Mouse (Mus musculus) embryo, embryonic 11 days (tissue): ENCODE measurements around the gene Myo18a.

Experiments used
- DNase-seq: peaks from one replicate; pipeline ENCODE4 v3.0.0-alpha.2; 2015

Gene Myo18a

GRCm38 (mm10) chr11:77874685-77875231 lies 111.7 kb downstream of the Myo18a start:
- no peak for DNase-seq

DNA sequence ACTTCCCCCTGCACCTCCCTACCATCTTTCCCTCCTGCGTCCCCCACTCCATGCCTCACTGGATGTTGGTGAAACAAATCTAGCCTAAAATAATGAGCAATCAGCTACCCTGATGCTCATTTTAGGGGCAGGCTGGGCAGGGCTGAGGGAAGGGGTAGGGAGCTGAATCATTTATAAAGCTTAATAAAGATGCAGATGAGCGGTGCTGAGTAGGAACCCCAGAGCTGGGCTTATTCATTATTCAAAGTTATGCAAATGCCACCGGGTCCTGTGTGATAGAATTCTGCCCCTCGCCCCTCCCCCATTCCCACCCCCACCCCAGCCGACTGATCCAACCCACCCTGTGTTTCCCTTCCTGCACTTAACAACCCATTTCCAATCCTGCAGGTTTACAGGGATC lies 112.2 kb downstream of the Myo18a start:
- no peak for DNase-seq

DNA sequence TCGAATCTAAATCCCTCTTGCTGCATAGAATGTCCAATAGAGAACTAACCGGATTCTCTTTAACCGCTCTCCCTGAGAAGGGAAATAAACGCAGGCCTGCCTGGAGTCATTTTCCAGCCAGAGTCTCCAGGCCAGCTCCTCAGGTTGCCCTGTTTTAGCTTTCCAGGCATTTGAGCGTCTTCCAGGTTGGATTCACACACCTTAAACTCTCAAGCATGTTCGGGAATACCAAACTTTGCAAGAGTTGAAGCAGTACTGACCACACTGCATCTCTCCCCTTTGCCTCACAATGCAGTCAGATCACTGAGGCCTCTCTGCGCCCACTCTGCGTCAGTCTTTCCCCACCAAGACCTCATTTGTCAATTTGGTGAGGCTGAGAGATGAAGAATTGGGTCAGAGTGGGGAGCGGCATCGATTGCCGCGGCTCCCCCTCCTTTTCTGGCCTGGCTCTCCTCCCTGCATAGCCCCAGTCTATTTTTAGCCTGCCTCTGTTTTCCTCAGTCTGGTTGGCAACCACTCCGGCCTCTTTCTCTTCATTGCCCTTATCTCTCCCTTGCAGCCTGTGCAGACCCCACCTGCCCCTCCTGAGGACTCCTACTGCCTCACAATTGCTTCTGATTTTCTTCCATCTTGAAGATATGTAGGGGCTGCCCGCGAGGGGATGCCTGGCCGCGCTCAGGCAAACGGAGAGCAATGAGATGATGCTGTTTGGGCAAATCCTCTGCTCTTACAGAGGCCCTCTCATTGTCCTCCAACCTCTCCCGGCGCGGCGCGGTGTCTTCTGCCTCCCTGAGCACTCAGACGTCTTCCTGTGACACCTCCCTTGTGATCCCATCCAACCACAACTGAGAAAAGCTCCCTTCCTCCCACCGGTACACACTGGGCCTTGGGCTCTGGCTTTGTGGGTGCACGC lies 113.1 kb downstream of the Myo18a start:
- DNase-seq = no peak

DNA sequence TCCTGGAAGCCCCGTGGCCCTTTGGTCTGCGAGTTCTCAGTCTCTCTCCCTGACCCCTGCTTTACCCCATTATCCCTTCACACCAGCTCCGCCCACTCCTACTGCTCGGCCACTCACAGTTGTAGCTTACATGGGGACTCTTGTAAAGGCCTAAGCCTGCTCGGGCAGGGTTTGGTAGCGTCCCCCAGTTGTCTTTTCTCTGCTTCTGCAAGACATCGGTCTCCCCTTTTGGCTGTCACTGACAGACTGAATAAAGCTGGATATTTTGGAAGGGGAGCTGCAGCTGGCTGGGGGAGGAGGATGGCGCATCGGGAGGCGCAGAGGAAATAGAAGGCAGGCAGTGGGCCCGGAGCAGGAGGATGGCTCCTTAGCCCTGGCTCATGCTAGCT lies 113.7 kb downstream of the Myo18a start:
- no peak for DNase-seq

DNA sequence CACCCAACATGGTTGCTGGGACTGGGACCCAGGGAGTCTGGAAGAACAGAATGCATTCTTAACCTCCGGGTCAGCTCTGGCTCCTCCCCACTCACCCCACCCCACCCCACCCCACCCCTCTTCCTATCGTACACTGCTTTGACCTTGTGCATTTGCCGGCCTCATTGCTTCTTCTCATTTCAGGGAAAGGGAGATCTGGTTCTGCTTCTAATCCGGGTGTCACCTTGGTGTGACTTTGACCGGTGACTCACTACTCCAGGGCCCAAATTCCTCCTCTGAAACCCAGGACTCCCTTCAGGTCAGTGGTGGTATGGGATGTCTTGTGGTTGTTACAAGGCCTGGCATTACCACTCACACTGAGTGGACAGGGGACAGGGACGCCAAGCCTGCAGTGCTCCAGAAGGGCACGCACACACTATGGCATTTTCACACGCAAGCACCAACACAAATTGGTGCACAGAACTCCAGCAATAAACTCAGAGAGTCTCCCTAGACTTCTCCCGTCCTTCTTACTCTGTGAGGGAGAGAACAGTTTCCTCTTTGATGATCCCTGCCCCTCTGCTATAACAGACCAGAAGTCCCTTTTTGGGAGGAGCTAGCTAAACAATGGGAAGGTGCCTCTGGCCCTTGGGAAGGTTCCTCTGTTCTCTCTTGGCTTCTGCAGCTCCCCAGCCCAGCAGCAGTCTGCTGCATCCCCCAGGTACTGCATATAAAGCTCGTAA lies 121.6 kb downstream of the Myo18a start:
- no peak for DNase-seq

GRCm38 (mm10) chr11:77885246-77885575 lies 122.2 kb downstream of the Myo18a start:
- peak; percentile 74 for DNase-seq

GRCm38 (mm10) chr11:77887373-77887960 lies 124.4 kb downstream of the Myo18a start:
- DNase-seq = peak; percentile 68

DNA sequence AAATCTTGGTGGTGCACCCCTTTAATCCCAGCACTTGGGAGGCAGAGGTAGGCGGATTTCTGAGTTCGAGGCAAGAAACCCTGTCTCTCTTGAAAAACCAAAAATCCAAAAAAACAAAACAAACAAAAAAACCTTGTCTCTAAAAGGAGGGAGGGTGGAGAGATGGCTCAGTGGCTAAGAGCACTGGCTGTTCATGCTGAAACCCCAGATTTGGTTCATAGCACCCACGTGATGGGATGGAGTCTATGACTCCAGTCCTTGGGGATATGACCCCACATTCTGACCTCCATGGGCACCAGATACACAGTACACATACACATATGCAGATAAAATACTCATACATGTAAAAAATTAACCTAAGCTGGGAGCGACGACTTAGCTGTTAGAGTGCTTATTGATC lies 125.8 kb downstream of the Myo18a start:
- no peak for DNase-seq

GRCm38 (mm10) chr11:77889484-77889883 lies 126.4 kb downstream of the Myo18a start:
- DNase-seq = no peak

- DNase-seq = no peak
Measured at GRCm38 (mm10) chr11:77890648-77891258, 127.7 kb downstream of the Myo18a start.

DNA sequence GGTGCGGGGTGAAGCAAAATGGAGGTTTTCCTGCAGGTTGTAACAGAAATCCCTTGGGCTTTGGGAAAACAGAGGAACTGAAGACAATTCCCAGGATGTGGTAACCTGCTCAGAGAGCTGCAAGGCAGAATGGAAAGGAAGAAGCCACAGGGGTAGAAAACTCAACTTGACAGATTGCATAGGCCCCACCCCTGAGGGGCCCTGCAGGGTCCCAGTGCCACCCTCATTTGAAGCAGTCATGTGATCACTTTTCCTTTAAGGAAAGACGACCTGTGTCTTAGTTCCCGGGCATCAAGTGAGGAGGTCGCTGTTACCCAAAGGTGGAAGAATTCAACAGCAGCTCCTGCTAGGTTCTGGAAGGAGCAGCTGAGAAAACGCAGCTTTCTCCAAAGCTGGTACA lies 129.8 kb downstream of the Myo18a start:
- no peak for DNase-seq

GRCm38 (mm10) chr11:77893283-77893682 lies 130.2 kb downstream of the Myo18a start:
- DNase-seq = no peak

DNA sequence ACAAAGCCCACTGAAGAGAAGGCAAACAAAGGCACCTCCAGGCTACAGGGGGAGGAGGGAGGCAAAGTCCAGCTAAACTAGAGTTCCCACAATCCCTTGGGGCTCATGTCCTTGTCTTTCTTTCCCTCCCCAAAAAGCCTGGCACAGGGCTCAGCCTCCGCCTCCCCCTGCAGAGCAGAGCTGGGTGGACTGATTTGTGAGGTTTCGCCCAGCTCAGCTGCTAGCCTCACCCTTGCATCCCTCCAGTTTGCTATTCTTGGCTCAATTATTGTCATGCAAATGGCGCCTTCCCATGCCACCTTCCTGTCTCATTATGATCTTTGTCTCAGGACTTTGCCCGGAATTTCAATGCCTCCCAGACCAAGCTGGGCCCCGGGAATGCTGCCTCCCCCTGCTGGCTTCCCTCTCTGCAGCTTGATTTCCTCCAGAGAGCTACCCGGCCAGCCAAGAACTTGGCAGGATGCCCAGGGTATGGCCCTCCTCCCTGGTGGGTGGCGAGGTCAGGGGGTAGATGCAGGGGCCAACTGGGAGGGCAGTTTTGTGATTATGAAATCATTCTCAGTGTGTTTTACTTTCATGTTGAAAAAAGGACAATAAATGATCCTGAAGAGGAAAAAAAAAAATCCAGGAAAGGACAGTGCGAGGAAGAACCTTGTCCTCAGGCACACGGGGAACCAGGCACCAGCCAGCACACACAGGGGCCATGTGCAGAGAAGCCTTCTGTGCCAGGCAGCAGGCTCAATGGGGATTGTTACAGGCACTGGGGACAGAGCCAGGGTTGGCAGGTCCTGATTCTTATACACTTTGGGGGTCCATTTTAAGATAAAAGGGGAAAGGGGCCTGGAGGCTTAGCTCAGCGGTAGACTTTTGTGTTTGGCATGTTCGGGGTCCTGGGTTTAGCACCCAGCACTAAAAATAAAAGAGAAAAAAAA lies 131.0 kb downstream of the Myo18a start, which contains the start of gene Pipox:
TSS of gene Pipox (minus strand) at position 310 of the 932 bp plus-strand sequence.
- peak; percentile 83 for DNase-seq

GRCm38 (mm10) chr11:77894967-77895366 lies 131.9 kb downstream of the Myo18a start:
- DNase-seq = no peak

GRCm38 (mm10) chr11:77896011-77896410 lies 133.0 kb downstream of the Myo18a start:
- DNase-seq = no peak

DNA sequence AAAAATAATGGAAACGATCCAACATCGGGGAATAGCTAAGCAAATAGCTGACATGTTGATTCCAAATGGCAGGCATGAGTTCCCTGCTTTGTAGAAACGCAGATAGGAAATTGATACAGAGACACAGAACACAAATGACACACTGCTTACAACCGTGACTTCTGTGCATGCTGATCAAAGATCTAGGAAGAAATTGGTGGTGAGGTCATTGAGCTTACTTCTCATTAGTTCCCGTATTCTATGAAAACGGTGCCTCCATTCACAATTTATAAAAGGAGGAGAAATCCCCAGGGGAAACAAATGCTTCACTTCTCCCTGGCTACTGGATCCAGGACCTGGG lies 133.4 kb downstream of the Myo18a start:
- DNase-seq = no peak

DNA sequence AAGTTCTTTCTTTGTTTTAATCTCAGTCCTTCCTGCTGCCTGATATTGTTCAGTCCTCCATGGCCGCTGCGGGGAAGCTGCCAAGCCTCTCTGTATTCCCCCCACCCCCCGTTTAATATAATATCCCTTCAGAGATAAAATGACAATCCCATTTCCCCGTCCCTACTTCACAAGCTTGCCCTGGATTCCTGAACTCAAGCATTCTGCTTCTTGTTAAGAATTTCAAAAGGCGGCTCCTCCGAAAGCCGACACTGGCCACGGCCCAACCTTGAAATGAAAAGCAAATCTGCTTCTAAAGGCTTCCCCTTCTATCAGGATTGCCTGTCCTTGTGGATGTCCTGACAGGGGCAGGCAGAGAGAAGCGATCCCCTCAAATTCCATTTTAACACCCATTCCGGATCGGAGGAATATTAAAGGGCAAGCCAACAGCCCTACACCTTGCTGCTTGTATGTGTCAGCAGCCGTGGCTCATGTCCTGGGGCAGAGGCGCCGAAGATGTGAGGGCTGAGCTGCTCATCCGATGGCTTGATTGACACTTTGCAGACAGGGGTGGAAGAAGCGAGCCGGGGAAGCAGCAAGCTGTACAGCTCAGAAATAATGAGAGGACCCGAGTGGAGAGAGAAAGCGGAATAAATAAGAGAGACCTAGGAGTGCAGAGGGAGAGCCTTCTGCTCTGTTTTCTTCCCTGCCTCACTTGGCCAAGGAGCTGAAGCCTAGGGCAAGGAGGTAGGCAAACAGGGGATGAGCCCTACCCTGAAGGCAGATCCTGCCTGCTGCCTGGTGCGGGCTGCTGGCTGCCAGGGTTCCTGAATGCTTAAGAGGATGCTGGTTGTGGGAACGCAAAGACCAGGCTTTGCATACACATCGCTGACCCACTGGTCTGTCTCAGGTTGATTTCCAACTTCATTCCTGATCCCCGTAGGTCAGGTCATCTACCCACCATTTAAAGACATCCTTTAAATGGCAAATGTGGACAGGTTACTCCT lies 134.1 kb downstream of the Myo18a start:
- peak; percentile 50 for DNase-seq

GRCm38 (mm10) chr11:77900187-77900586 lies 137.1 kb downstream of the Myo18a start:
- no peak for DNase-seq

GRCm38 (mm10) chr11:77900696-77901095 lies 137.7 kb downstream of the Myo18a start:
- DNase-seq = no peak

DNA sequence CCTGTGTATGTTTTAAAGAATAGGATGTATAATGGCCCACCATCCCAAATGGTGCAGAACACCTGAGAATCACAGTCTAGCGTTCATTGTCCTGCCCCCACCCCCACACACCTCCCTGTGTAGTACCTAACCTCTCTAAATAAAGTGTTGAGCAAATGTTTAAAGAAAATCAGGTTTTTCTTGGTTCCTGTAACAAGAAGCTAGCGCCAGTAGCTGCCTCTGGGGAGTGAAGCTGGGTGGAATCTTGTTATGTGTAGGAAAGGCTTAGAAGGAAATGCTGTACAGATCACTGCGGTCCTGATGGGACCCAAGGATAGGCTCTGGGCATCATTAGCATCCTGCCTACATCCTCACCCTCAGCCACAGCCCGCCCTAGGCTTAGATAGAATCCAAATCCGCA lies 138.3 kb downstream of the Myo18a start:
- no peak for DNase-seq
